Mouse (Mus musculus): ENCODE measurements around the gene Clcn1. TPM values are rescaled to one million over a fixed set of nuclear protein-coding genes. Genes with fewer than 3 reads are reported as not detected.

Gene Clcn1
- polyA plus RNA-seq, 1 experiment from 2014 or later = 1.5 TPM

DNA sequence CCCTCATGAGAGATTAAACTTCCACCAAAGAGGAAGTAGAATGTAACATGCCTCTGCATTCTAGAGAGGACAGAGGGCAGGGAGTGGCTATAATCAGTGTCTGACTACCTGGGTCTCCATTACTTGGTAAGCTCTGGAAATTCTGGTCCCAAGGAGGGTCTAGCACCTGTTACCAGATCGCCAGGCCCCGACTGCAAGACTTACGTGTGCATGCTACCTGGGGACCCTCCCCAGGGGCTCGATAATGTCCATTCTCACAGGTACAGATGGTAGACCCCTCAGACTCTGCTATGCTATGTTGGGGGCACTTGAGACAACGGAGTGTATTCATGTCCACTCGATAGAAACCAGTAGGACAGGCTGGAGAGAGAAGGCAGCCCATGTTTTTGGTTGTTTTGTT is 78.7 kb downstream of the Clcn1 start:
- WGBS = 95% methylated on average over 6 of the region's 6 CpGs
- peaks cover 26% of the 10 kb centered on the region for H3K27me3 ChIP-seq (ENCODE audit: poor library complexity, severe bottlenecking)
- no peak for DNase-seq (ENCODE audit: extremely low spot score, low spot score)
- H3K4me3 ChIP-seq = no peak overlapping the region
- H3K27ac ChIP-seq = no peak overlapping the region
- H3K9me3 ChIP-seq = no peaks in the 10 kb centered on the region
- H3K4me1 ChIP-seq = peaks cover 19% of the 10 kb centered on the region
- peaks cover 13% of the 10 kb centered on the region for H3K36me3 ChIP-seq (replicated peaks)

Other genes with a start within 250 kb of the Clcn1 start
- gene Sva, start 248.3 kb upstream of the Clcn1 start, polyA plus RNA-seq (2016; fragmentation: Nextera tagmentation; extraction: Ambion mirVana) = not detected in 2 replicates
- gene Tas2r139, start 145.7 kb upstream of the Clcn1 start, polyA plus RNA-seq (2016; fragmentation: Nextera tagmentation; extraction: Ambion mirVana) = not detected in 2 replicates
- not detected in 2 replicates for gene Tas2r144, start 71.4 kb upstream of the Clcn1 start, polyA plus RNA-seq (2016; fragmentation: Nextera tagmentation; extraction: Ambion mirVana)
- gene Gstk1, start 40.8 kb upstream of the Clcn1 start, polyA plus RNA-seq (2016; fragmentation: Nextera tagmentation; extraction: Ambion mirVana) = 18.3 and 18.5 TPM in 2 replicates
- 0.36 and 0.41 TPM in 2 replicates for gene Tmem139, start 24.7 kb upstream of the Clcn1 start, polyA plus RNA-seq (2016; fragmentation: Nextera tagmentation; extraction: Ambion mirVana)
- 80.3 and 83.9 TPM in 2 replicates for gene Casp2, start 21.7 kb upstream of the Clcn1 start, polyA plus RNA-seq (2016; fragmentation: Nextera tagmentation; extraction: Ambion mirVana)
- gene Fam131b, start 38.0 kb downstream of the Clcn1 start, polyA plus RNA-seq (2016; fragmentation: Nextera tagmentation; extraction: Ambion mirVana) = 1.5 and 1.6 TPM in 2 replicates
- gene Zyx, start 62.9 kb downstream of the Clcn1 start, polyA plus RNA-seq (2016; fragmentation: Nextera tagmentation; extraction: Ambion mirVana) = 79.3 and 80.8 TPM in 2 replicates
- gene Epha1, start 86.6 kb downstream of the Clcn1 start, polyA plus RNA-seq (2016; fragmentation: Nextera tagmentation; extraction: Ambion mirVana) = 1.8 and 2.0 TPM in 2 replicates
- not detected in 2 replicates for gene Tas2r143, start 113.6 kb downstream of the Clcn1 start, polyA plus RNA-seq (2016; fragmentation: Nextera tagmentation; extraction: Ambion mirVana)
- not detected in 2 replicates for gene Tas2r135, start 118.7 kb downstream of the Clcn1 start, polyA plus RNA-seq (2016; fragmentation: Nextera tagmentation; extraction: Ambion mirVana)
- not detected in 2 replicates for gene Tas2r126, start 147.8 kb downstream of the Clcn1 start, polyA plus RNA-seq (2016; fragmentation: Nextera tagmentation; extraction: Ambion mirVana)
- gene Olfr458, start 178.5 kb downstream of the Clcn1 start, polyA plus RNA-seq (2016; fragmentation: Nextera tagmentation; extraction: Ambion mirVana) = not detected in 2 replicates
- gene Olfr457, start 189.7 kb downstream of the Clcn1 start, polyA plus RNA-seq (2016; fragmentation: Nextera tagmentation; extraction: Ambion mirVana) = not detected in 2 replicates
- gene Olfr456, start 200.5 kb downstream of the Clcn1 start, polyA plus RNA-seq (2016; fragmentation: Nextera tagmentation; extraction: Ambion mirVana) = not detected in 2 replicates

Data from forebrain, embryonic 10.5 days (tissue).